In genomic region chr15:101294028-101294894, GRCm38 (mm10) we compare ENCODE assay signal across 13 mouse cellular contexts. TPM values are rescaled to one million over a fixed set of nuclear protein-coding genes. Genes with fewer than 3 reads are reported as not detected.
DNase-seq lines count a peak whose midpoint lies in the region; ATAC-seq and TF ChIP-seq lines count a peak whose summit lies in the region.
"Had no signal": no experiment of that assay in that cellular context is flagged by ENCODE, and none has a peak within 500 bp of the region (broad histone marks: within the 10 kb centered on the region; RNA-seq: fewer than 3 reads in every experiment).

No protein-coding gene starts in this region.

- intact Hi-C loops in heart, adult 2 months (cut with DNase I), result no loop called here
- intact Hi-C loops in heart, postnatal 25 days (cut with DNase I), result no loop called here
- intact Hi-C loops in left cerebral cortex, postnatal 36 days (cut with DNase I), result no loop called here

- H3K27ac ChIP-seq in heart, adult 2 months, result no peak overlapping the region
- H3K27ac ChIP-seq in limb, embryonic 13.5 days, result peak overlapping the region; percentile 8; the same call in 1 of the 2 replicates
- no peak overlapping the region for H3K27ac ChIP-seq in midbrain, embryonic 10.5 days (replicated peaks)
- H3K27ac ChIP-seq: hindbrain, embryonic 13.5 days; liver, embryonic 15.5 days had no signal

- no peak for TF ChIP-seq EP300 in heart, adult 2 months (IDR thresholded peaks at IDR 0.05; ENCODE audit: insufficient read depth, low read depth, low read length)

- no peak; the same call in 1 of the 2 replicates for ATAC-seq in limb, embryonic 13.5 days (ENCODE audit: low FRiP score, low read depth)
- ATAC-seq: forebrain, postnatal 0 days; Patski had no signal

- no peak for DNase-seq in heart, adult 2 months
- no peak for DNase-seq in heart, postnatal 25 days (ENCODE audit: low spot score)
- DNase-seq in lung, adult 2 months, result no peak
- DNase-seq in lung, postnatal 25 days (ENCODE audit: low spot score), result no peak
- DNase-seq in testis, postnatal 14 days (ENCODE audit: low spot score), result peak; percentile 77
- DNase-seq in left cerebral cortex, postnatal 36 days (ENCODE audit: low spot score in 2 of 2), result no peak
- DNase-seq in midbrain, embryonic 10.5 days (ENCODE audit: low spot score), result no peak
- DNase-seq: forebrain, postnatal 0 days had no signal

- no peaks in the 10 kb centered on the region for H3K27me3 ChIP-seq in heart, adult 2 months (ENCODE audit: control insufficient read depth, insufficient read depth, low read length)
- H3K27me3 ChIP-seq in limb, embryonic 13.5 days, result no peaks in the 10 kb centered on the region
- no peaks in the 10 kb centered on the region for H3K27me3 ChIP-seq in midbrain, embryonic 10.5 days (ENCODE audit: low read depth, poor library complexity, severe bottlenecking)
- H3K27me3 ChIP-seq: hindbrain, embryonic 13.5 days; liver, embryonic 15.5 days; Patski had no signal

- H3K4me2 ChIP-seq in limb, embryonic 13.5 days (replicated peaks), result peak overlapping the region; percentile 30
- H3K4me2 ChIP-seq: hindbrain, embryonic 13.5 days; liver, embryonic 15.5 days had no signal

- no peaks in the 10 kb centered on the region for H3K36me3 ChIP-seq in heart, adult 2 months (ENCODE audit: control insufficient read depth, insufficient read depth, low read length)
- peaks cover 33% of the 10 kb centered on the region for H3K36me3 ChIP-seq in limb, embryonic 13.5 days
- H3K36me3 ChIP-seq in midbrain, embryonic 10.5 days, result peaks cover 33% of the 10 kb centered on the region

- TF ChIP-seq POLR2A in heart, adult 2 months (IDR thresholded peaks at IDR 0.05; ENCODE audit: insufficient read depth, low read depth, low read length), result no peak
- peak; percentile 33; the same call in 1 of the 2 replicates for TF ChIP-seq POLR2A in lung, adult 2 months (IDR thresholded peaks at IDR 0.05; ENCODE audit: borderline replicate concordance, extremely low read depth, low read depth, low read length)

- H3K4me1 ChIP-seq in heart, adult 2 months (ENCODE audit: control insufficient read depth, insufficient read depth, low read length), result peaks cover 4% of the 10 kb centered on the region
- H3K4me1 ChIP-seq in lung, adult 2 months (ENCODE audit: control insufficient read depth, insufficient read depth, low read length), result peaks cover under 1% of the 10 kb centered on the region; the same call in 1 of the 2 replicates
- H3K4me1 ChIP-seq in limb, embryonic 13.5 days, result peaks cover 40% of the 10 kb centered on the region
- peaks cover 10% of the 10 kb centered on the region for H3K4me1 ChIP-seq in midbrain, embryonic 10.5 days

- no peak for TF ChIP-seq CTCF in heart, adult 2 months (IDR thresholded peaks at IDR 0.05)
- TF ChIP-seq CTCF in lung, adult 2 months (IDR thresholded peaks at IDR 0.05; ENCODE audit: insufficient read depth, low read length), result no peak

- no peaks in the 10 kb centered on the region for H3K9me3 ChIP-seq in limb, embryonic 13.5 days
- H3K9me3 ChIP-seq in midbrain, embryonic 10.5 days (replicated peaks), result no peaks in the 10 kb centered on the region
- H3K9me3 ChIP-seq: hindbrain, embryonic 13.5 days; liver, embryonic 15.5 days had no signal

- H3K4me3 ChIP-seq in heart, adult 2 months, result no peak overlapping the region
- peak overlapping the region; percentile 57 for H3K4me3 ChIP-seq in lung, adult 2 months (replicated peaks; ENCODE audit: extremely low read depth, low read depth, low read length)
- no peak overlapping the region for H3K4me3 ChIP-seq in limb, embryonic 13.5 days
- H3K4me3 ChIP-seq in midbrain, embryonic 10.5 days, result no peak overlapping the region
- H3K4me3 ChIP-seq: hindbrain, embryonic 13.5 days; liver, embryonic 15.5 days had no signal

- H3K9ac ChIP-seq in heart, adult 2 months (ENCODE audit: low read depth, low read length), result peak overlapping the region; percentile 24; the same call in 1 of the 2 replicates
- H3K9ac ChIP-seq in limb, embryonic 13.5 days, result peak overlapping the region; percentile 43; the same call in 1 of the 2 replicates
- H3K9ac ChIP-seq: forebrain, postnatal 0 days; hindbrain, embryonic 13.5 days; liver, embryonic 15.5 days had no signal

- H3K79me2 ChIP-seq in heart, adult 2 months (replicated peaks; ENCODE audit: control insufficient read depth, insufficient read depth, low read length), result no peaks in the 10 kb centered on the region

- 58% methylated on average over 16 of the region's 16 CpGs for WGBS in heart, adult 2 months
- WGBS in lung, adult 2 months, result 52% methylated on average over 16 of the region's 16 CpGs
- 40% methylated on average over 16 of the region's 16 CpGs for WGBS in limb, embryonic 13.5 days
- WGBS in midbrain, embryonic 10.5 days, result 71% methylated on average over 16 of the region's 16 CpGs

RNA-seq across cellular contexts. Expression of gene 6030408B16Rik, which starts 1.2 kb away (rescaled TPM):
- total RNA-seq in heart, adult 2 months (2021), result 1 to 10 TPM in 1 of 2 experiments, under 1 TPM in 1; 0.70 to 1.1 TPM
- polyA plus RNA-seq in heart, adult 2 months (2012; rRNA removed), result 2.5 and 6.3 TPM in 2 replicates
- 1 to 10 TPM; 1.3 to 1.5 TPM for total RNA-seq in heart, postnatal 25 days (2021)
- 35.1 and 39.4 TPM in 2 replicates for polyA plus RNA-seq in lung, adult 2 months (2012; rRNA removed)
- 1.5 and 1.9 TPM in 2 replicates for polyA plus RNA-seq in limb, embryonic 13.5 days (2015; fragmentation: Nextera tagmentation; extraction: Ambion mirVana)
- under 1 TPM; 0.27 to 0.37 TPM for total RNA-seq in left cerebral cortex, postnatal 36 days (2021)
- 0.06 and 0.22 TPM in 2 replicates for polyA plus RNA-seq in midbrain, embryonic 10.5 days (2016; fragmentation: Nextera tagmentation; extraction: Ambion mirVana)
- total RNA-seq: common myeloid progenitor, adult 5-6 weeks had no signal
- polyA plus RNA-seq: Patski had no signal

RNA-seq across cellular contexts. Expression of gene Atg101, which starts 10.2 kb away (rescaled TPM):
- 10 to 100 TPM; 21.2 to 22.4 TPM for total RNA-seq in heart, adult 2 months (2021)
- 26.4 and 29.3 TPM in 2 replicates for polyA plus RNA-seq in heart, adult 2 months (2012; rRNA removed)
- total RNA-seq in heart, postnatal 25 days (2021), result 10 to 100 TPM; 21.5 to 25.0 TPM
- 36.1 and 38.6 TPM in 2 replicates for polyA plus RNA-seq in lung, adult 2 months (2012; rRNA removed)
- polyA plus RNA-seq in limb, embryonic 13.5 days (2015; fragmentation: Nextera tagmentation; extraction: Ambion mirVana), result 64.1 and 70.4 TPM in 2 replicates
- total RNA-seq in left cerebral cortex, postnatal 36 days (2021), result 10 to 100 TPM; 43.5 to 45.5 TPM
- polyA plus RNA-seq in midbrain, embryonic 10.5 days (2016; fragmentation: Nextera tagmentation; extraction: Ambion mirVana), result 80.8 TPM in 2 replicates

RNA-seq across cellular contexts. Expression of gene Nr4a1, which starts 40.2 kb away (rescaled TPM):
- 10 to 100 TPM; 12.1 to 45.3 TPM for total RNA-seq in heart, adult 2 months (2021)
- polyA plus RNA-seq in heart, adult 2 months (2012; rRNA removed), result 17.0 and 23.8 TPM in 2 replicates
- total RNA-seq in heart, postnatal 25 days (2021), result 1 to 10 TPM; 5.5 to 6.3 TPM
- 40.0 and 43.4 TPM in 2 replicates for polyA plus RNA-seq in lung, adult 2 months (2012; rRNA removed)
- 10.0 and 10.3 TPM in 2 replicates for polyA plus RNA-seq in limb, embryonic 13.5 days (2015; fragmentation: Nextera tagmentation; extraction: Ambion mirVana)
- total RNA-seq in left cerebral cortex, postnatal 36 days (2021), result 100 to 1,000 TPM in 1 of 2 experiments, 10 to 100 TPM in 1; 60.5 to 156 TPM
- polyA plus RNA-seq in midbrain, embryonic 10.5 days (2016; fragmentation: Nextera tagmentation; extraction: Ambion mirVana), result 2.8 and 2.9 TPM in 2 replicates
